Mouse (Mus musculus) erythroblast, adult 5-6 weeks (primary cell): ENCODE data around the gene Rdh16. TPM values are rescaled to one million over a fixed set of nuclear protein-coding genes. Genes with fewer than 3 reads are reported as not detected.
"Not testable (repeated sequence)": the region's sequence is repeated elsewhere in the genome, so short reads cannot be mapped to it uniquely, and the experiment has no call there.

ENCODE experiments used
- ATAC-seq: replicated peaks from 2 replicates; pipeline ENCODE4 v1.8.0; 2016; ENCODE audit warnings: moderate number of reproducible peaks, mild to moderate bottlenecking, moderate TSS enrichment, inconsistent platforms; ENCODE audit not compliant: poor library complexity, low FRiP score, severe bottlenecking
- total RNA-seq, 2 experiments: library from RNA; stranded (forward) in 1 of 2; stranded (reverse) in 1 of 2; fragments of 150-400 nt in 1 of 2; fragments of 200-764, 138-1000 nt in 1 of 2; gene quantifications; 2 replicates each; pipeline versions ENCODE4 v1.2.3 to v1.2.4; 2015 to 2017; ENCODE audit warnings: low replicate concordance in 2 of 2

Gene Rdh16
- total RNA-seq, 2 experiments from 2014 or later: not detected

DNA sequence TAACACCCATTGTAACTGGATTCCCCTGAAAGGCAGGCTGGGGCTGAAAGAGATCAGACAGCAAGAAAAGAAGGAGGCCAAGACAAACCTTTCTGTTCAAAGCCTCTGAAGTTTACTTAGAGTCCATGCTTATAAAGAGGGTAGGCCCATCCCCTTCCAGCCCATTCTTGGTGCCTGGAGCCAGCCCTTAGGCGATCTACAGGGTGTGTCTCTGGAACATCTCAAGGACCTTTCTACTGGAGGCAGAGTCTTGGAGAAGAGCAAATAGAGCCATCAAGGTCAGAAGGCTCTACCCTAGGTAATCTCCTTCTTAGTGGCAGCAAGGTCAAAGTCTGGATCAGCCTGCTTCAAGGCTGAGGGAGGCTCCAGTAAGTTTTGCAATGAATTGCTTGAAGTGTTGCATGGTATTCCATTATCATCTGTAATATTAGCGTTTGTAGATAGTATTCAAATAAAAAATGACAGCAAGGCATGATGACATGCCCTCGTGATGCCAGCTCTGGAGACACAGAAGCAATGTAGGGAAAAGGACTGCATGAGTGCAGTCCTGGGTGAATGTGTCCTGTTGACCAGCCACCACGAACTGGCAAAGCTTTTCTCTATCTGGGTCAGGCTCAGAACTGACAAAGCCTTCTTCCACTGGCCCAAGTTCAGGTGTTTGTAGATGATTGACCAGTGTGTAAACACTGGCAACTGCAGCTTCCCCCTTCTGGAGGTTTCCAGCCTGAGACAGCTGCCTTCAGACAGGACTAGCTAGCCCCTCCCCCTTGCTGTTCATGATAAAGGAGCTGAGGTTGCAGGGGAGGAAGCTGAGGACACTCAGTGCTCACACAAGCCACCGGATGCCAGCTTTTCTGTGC, 92.4 kb downstream of the Rdh16 start:
- ATAC-seq: not testable (repeated sequence)

Other genes starting within 250 kb of the Rdh16 start
- gene Lrp1, start 180.0 kb upstream of the Rdh16 start, total RNA-seq (2015; ENCODE audit: low replicate concordance): 11.9 and 14.0 TPM in 2 replicates
- gene Lrp1, start 180.0 kb upstream of the Rdh16 start, total RNA-seq (2017; ENCODE audit: low replicate concordance): 9.7 and 17.0 TPM in 2 replicates
- gene Stat6, start 158.2 kb upstream of the Rdh16 start, total RNA-seq (2015; ENCODE audit: low replicate concordance): 15.7 and 16.7 TPM in 2 replicates
- 15.9 and 27.1 TPM in 2 replicates for gene Stat6, start 158.2 kb upstream of the Rdh16 start, total RNA-seq (2017; ENCODE audit: low replicate concordance)
- 11.0 and 13.2 TPM in 2 replicates for gene Nemp1, start 134.3 kb upstream of the Rdh16 start, total RNA-seq (2015; ENCODE audit: low replicate concordance)
- 12.4 and 14.3 TPM in 2 replicates for gene Nemp1, start 134.3 kb upstream of the Rdh16 start, total RNA-seq (2017; ENCODE audit: low replicate concordance)
- gene Nab2, start 132.6 kb upstream of the Rdh16 start, total RNA-seq (2015; ENCODE audit: low replicate concordance): 0.96 TPM in 1 of 2 replicates, not detected in the other
- gene Nab2, start 132.6 kb upstream of the Rdh16 start, total RNA-seq (2017; ENCODE audit: low replicate concordance): 0.60 TPM in 1 of 2 replicates, not detected in the other
- gene Myo1a, start 96.0 kb upstream of the Rdh16 start, total RNA-seq (2015; ENCODE audit: low replicate concordance): 0.42 TPM in 1 of 2 replicates, not detected in the other
- not detected in 2 replicates for gene Myo1a, start 96.0 kb upstream of the Rdh16 start, total RNA-seq (2017; ENCODE audit: low replicate concordance)
- 6.9 and 8.3 TPM in 2 replicates for gene Tac2, start 76.7 kb upstream of the Rdh16 start, total RNA-seq (2015; ENCODE audit: low replicate concordance)
- gene Tac2, start 76.7 kb upstream of the Rdh16 start, total RNA-seq (2017; ENCODE audit: low replicate concordance): 3.3 and 4.5 TPM in 2 replicates
- 0.19 and 1.7 TPM in 2 replicates for gene Zbtb39, start 61.6 kb upstream of the Rdh16 start, total RNA-seq (2015; ENCODE audit: low replicate concordance)
- 0.28 and 1.3 TPM in 2 replicates for gene Zbtb39, start 61.6 kb upstream of the Rdh16 start, total RNA-seq (2017; ENCODE audit: low replicate concordance)
- not detected in 2 replicates for gene Gpr182, start 49.4 kb upstream of the Rdh16 start, total RNA-seq (2015; ENCODE audit: low replicate concordance)
- 0.14 and 0.77 TPM in 2 replicates for gene Gpr182, start 49.4 kb upstream of the Rdh16 start, total RNA-seq (2017; ENCODE audit: low replicate concordance)
- gene Rdh1, start 41.4 kb upstream of the Rdh16 start, total RNA-seq (2015; ENCODE audit: low replicate concordance): not detected in 2 replicates
- gene Rdh1, start 41.4 kb upstream of the Rdh16 start, total RNA-seq (2017; ENCODE audit: low replicate concordance): 0.14 TPM in 1 of 2 replicates, not detected in the other
- not detected in 2 replicates for gene Rdh16f1, start 41.4 kb upstream of the Rdh16 start, total RNA-seq (2015; ENCODE audit: low replicate concordance)
- gene Rdh16f1, start 41.4 kb upstream of the Rdh16 start, total RNA-seq (2017; ENCODE audit: low replicate concordance): not detected in 2 replicates
- gene Rdh9, start 24.8 kb upstream of the Rdh16 start, total RNA-seq (2015; ENCODE audit: low replicate concordance): not detected in 2 replicates
- gene Rdh9, start 24.8 kb upstream of the Rdh16 start, total RNA-seq (2017; ENCODE audit: low replicate concordance): not detected in 2 replicates
- gene Rdh19, start 48.8 kb downstream of the Rdh16 start, total RNA-seq (2015; ENCODE audit: low replicate concordance): not detected in 2 replicates
- gene Rdh19, start 48.8 kb downstream of the Rdh16 start, total RNA-seq (2017; ENCODE audit: low replicate concordance): not detected in 2 replicates
- not detected in 2 replicates for gene Rdh16f2, start 65.3 kb downstream of the Rdh16 start, total RNA-seq (2015; ENCODE audit: low replicate concordance)
- gene Rdh16f2, start 65.3 kb downstream of the Rdh16 start, total RNA-seq (2017; ENCODE audit: low replicate concordance): not detected in 2 replicates
- gene Rdh7, start 87.7 kb downstream of the Rdh16 start, total RNA-seq (2015; ENCODE audit: low replicate concordance): not detected in 2 replicates
- not detected in 2 replicates for gene Rdh7, start 87.7 kb downstream of the Rdh16 start, total RNA-seq (2017; ENCODE audit: low replicate concordance)
- gene Sdr9c7, start 97.4 kb downstream of the Rdh16 start, total RNA-seq (2015; ENCODE audit: low replicate concordance): not detected in 2 replicates
- gene Sdr9c7, start 97.4 kb downstream of the Rdh16 start, total RNA-seq (2017; ENCODE audit: low replicate concordance): not detected in 2 replicates
- gene Hsd17b6, start 206.5 kb downstream of the Rdh16 start, total RNA-seq (2015; ENCODE audit: low replicate concordance): not detected in 2 replicates
- not detected in 2 replicates for gene Hsd17b6, start 206.5 kb downstream of the Rdh16 start, total RNA-seq (2017; ENCODE audit: low replicate concordance)
- 37.6 and 56.5 TPM in 2 replicates for gene Prim1, start 214.0 kb downstream of the Rdh16 start, total RNA-seq (2015; ENCODE audit: low replicate concordance)
- gene Prim1, start 214.0 kb downstream of the Rdh16 start, total RNA-seq (2017; ENCODE audit: low replicate concordance): 44.7 and 56.1 TPM in 2 replicates
- 219 and 262 TPM in 2 replicates for gene Naca, start 234.4 kb downstream of the Rdh16 start, total RNA-seq (2015; ENCODE audit: low replicate concordance)
- 350 and 361 TPM in 2 replicates for gene Naca, start 234.4 kb downstream of the Rdh16 start, total RNA-seq (2017; ENCODE audit: low replicate concordance)